Mouse (Mus musculus): Measurements from ENCODE around the gene Myom3.

- TF ChIP-seq CTCF (IDR thresholded peaks at IDR 0.05) (no peak), EP300 (IDR thresholded peaks at IDR 0.05) (no peak)
Observed at GRCm38 (mm10) chr4:135792821-135793220, 33.3 kb downstream of the Myom3 start.

All from lung, postnatal 0 days (tissue).